Mouse (Mus musculus): ENCODE data around the gene Zfp691.
A peak's percentile ranks its signal among the peaks of the same experiment; 100 is the strongest.

Zfp691 gene

GRCm38 (mm10) chr4:119173851-119174453 lies at the start of gene Zfp691:
TSS of gene Zfp691 (minus strand) at chr4:119174195.
- DNase-seq = peak; percentile 97 to 98

GRCm38 (mm10) chr4:119223696-119224095 lies 49.7 kb upstream of the Zfp691 start:
- peak in 1 of 2 experiments; percentile 37 for DNase-seq

DNA sequence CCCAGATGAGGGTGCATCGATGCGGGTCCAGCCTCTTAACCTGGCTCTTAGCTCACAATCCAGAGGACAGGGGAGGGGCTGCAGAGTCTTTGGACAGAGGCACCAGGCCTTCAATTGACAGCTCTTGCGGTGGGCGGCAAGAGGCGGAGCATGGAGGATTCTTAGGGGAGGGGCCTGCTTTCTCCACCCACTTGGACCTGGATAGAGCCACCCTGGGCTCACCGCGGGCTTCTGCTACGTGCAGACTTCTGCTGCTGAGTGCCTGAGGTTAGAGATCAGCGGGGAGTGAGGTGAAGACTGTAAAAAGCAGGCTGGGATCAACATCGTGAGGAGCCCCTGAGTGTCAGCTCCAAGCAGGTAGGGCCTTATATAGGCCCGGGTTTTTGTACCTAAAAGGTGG lies 44.2 kb upstream of the Zfp691 start, which contains the start of gene Tmem269:
Gene Tmem269 (minus strand): TSS at position 49 of the 400 bp plus-strand sequence.
- DNase-seq = peak in 1 of 2 experiments; percentile 21

DNA sequence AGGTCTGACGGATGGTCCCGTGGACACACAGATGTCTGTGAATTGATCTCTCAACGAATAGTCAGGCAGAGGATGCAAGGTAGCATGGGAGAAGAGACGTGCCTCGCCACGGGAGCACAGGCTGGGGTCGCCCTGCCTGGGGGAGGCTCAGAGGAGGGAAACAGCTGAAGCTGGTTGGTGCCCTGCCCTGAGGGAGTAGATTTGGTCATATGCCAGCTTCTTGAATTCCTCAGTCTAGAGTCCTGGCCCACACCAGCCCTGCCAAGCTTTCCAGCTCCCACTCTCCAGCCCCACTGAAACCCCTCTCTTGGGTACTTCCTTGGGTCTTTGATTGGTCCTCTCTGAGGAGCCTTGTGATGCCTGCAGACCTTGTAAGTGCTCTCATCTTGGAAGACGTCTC lies 42.7 kb upstream of the Zfp691 start:
- DNase-seq = no peak

- peak; percentile 42 to 50 for DNase-seq
Observed at GRCm38 (mm10) chr4:119204672-119205071, 30.7 kb upstream of the Zfp691 start.

DNA sequence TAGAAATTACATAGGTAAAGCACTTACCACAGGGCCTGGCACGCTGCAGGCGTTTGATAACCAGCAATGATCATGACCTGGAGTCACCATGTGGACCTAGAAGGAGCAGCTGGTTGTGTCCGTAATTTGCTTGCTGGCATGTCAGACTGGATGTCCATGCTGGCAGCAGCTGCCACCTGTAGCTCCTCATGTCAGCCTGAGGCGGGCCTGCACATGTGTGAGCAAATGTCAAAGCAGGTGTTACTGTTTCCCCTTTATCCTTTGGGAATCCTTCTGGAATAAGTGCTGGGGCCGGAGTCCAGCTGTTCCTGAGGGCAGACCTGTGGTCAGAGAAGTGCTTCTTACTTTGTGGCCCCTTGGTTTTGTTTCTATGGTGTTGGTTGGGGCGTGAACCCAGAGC lies 24.1 kb upstream of the Zfp691 start:
- no peak for DNase-seq

DNA sequence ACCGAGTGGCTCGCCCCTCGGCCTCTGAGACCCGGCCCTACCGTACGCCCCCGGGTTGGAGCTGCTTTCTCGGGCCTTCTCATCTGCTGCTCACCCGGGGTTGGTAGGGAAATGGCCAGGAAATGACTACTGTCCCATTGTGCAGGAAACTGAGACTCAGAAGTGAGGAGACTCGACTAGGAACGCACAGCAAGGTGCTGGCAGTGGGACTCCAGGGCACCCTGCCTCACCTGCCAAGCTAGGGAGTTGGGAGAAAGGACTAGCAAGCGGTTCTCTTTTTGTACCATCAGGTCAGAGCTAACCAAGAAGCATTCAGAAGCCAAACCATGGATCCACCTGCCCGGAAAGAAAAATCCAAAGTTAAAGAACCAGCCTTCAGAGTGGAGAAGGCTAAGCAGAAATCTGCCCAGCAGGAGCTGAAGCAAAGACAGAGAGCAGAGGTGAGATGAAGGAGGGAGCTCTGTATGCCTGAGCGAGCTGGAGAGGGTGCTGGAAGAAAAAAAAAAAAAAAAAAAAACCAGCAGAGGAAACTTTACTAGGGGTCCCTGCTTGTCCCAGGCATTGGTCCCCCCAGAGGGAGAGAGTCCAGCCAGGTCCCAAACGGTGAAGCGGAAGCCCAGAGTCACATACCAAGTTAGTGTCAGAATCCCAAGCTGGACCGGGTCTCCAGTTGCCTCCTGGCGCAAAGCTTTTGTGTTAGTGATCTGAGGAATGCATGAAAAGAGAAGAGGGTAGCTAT lies 21.8 kb upstream of the Zfp691 start:
- no peak for DNase-seq

GRCm38 (mm10) chr4:119194909-119195581 lies 21.1 kb upstream of the Zfp691 start, which contains the start of gene Svbp:
TSS of gene Svbp (plus strand) at chr4:119195306.
- DNase-seq = peak; percentile 77 to 83

DNA sequence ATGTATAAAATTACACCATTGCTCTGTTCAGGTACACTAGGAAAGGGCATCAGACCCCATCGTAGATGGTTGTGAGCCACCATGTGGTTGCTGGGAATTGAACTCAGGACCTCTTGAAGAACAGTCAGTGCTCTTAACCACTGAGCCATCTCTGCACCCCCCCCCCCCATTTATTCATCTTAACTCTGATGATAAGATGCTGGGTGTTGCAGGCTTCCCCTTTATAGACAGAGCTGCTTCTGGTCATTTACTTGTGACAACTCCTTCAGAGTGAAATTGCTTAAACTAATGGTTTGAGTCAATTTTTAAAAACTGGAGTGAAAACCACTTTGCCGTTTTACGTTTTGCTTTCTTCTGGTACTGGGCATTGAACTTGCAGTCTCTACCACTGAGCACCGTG lies 18.8 kb upstream of the Zfp691 start:
- DNase-seq = no peak

GRCm38 (mm10) chr4:119191273-119191672 lies 17.3 kb upstream of the Zfp691 start:
- DNase-seq = no peak

DNA sequence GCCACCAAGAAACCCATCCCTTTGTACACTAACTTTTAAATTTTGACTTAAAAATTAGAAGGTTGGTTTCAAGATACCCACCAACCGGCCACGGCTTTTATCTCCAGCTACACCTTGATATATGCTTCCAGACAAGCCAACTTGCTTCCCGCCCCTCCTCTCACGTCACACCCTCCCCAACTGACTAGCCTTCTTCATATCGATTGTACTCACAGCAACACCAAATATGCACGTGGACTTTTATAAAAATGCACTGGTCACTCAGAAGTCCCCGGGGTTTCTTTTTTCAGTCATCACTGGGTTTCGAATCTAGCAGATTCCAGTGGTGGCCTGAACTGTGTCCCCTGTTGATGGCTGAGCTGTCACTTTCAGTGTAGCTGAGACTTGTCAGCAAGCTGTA lies 16.6 kb upstream of the Zfp691 start:
- no peak for DNase-seq

DNA sequence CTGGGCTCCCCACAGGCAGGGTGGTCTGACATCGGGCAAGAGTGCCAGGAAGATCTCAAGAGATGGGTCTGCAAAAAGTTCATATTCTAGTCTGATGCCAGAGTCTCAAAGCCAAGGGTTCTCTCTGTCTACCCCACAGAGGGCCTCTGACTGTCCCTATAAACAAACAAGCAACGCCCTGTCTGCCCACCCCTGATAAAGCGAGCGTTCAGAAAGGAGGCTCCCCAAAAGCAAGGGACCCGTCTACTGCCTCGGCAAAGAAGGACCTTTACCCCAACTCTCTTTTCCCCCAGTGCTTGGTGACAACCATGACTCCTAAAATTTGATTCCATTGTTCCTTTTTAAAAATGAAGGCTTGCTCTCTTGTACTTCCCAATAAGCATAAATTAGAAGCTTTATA lies 15.9 kb upstream of the Zfp691 start, which contains the start of gene Ermap:
Gene Ermap (minus strand): TSS at position 148 of the 400 bp plus-strand sequence.
- DNase-seq = no peak

DNA sequence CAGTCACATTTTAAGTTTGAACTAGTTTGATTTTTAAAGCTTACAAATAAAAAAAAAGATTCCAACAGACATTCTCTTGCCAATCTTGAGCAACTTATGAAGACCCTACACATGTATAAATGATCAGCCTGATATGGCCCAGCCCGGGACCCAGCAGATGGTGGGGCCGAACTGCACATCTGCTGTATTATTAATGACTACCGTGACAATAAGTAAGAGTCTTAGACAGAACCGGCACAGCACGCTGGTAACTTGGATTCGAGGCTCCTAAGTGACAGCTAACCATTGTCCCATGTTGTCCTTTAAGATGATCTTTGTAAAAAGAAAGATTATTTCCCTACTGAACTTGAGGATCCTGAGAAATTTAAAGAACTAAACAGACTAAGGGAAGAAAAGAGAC lies 15.4 kb upstream of the Zfp691 start:
- DNase-seq = no peak

DNA sequence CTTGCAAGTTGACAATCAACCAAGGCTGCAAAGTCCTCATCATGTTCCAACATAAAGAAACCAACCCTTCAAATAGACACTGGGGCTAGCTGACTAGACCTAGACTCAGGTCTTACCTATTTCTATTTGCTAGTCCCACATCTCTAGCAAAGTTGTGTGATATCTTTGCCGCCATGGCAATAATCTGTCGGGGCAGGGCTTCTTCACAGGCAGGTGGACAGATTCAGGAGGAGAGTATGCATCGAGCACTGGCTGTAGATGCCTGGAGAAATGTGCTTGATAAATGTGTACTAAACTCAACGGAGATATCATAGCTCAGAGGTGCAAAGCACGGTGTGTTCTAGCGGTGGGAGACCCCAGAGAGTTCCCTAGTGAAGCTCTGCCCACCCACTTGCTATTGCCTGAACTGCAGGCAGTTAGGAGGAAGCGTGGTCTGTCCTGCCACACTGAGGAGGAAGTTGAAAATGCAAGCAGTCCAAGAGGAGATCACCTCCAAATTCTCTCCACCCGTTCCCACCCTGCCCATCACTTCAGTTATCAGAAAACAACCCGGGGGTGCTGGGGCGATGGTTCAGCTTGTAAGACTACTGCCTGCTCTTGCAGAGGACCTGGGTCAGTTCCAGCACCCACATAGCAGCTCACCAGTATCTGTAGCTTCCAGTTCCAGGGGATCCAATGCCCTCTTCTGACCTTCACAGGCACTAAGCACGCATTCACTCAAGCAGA lies 14.2 kb upstream of the Zfp691 start:
- no peak for DNase-seq

- no peak for DNase-seq
Observed at GRCm38 (mm10) chr4:119185771-119186170, 11.8 kb upstream of the Zfp691 start.

DNA sequence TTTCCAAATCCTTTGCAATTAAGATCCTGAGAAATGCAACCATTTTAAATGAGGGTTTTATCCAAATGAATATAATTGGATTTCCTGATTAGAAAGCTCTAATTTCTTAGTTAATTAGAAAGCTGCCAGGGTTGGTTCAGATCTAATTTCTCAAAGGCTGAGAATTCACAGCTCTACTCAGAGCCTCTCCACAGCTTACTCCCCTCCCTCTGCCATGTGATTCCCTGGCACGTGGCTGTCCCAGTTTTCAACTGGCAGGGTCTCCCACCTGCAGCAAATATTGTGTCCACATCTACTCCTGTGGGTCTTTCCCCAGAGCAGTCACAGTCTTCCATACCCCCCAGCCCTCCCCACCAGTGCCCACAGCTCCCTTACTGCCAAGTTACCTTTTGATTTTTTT lies 9.5 kb upstream of the Zfp691 start:
- DNase-seq = no peak

- DNase-seq = peak; percentile 29
Observed at GRCm38 (mm10) chr4:119181456-119181855, 7.5 kb upstream of the Zfp691 start.

- DNase-seq = no peak
Observed at GRCm38 (mm10) chr4:119180133-119180707, 6.2 kb upstream of the Zfp691 start.

DNA sequence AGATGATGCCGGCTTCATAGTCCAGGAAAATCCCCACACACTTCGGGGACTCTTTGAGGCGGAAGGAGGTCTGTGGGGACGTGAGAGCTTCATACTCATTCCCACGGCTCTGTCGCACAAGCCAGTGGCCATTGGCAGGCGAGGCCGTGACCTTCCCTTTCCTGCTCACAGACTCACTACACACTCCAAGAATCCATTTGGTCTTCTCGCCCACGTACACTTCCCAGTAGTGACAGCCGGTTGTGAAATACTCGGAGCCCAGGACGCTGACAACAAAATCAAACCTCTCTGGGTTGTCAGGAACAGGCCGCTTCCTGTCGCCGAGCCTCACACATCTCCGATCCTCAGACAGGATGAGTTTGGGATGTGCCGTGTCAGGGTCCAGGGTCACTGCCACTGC lies 4.3 kb upstream of the Zfp691 start:
- peak in 1 of 2 experiments; percentile 20 for DNase-seq

GRCm38 (mm10) chr4:119177702-119178101 lies 3.7 kb upstream of the Zfp691 start:
- DNase-seq = peak; percentile 24 to 31

DNA sequence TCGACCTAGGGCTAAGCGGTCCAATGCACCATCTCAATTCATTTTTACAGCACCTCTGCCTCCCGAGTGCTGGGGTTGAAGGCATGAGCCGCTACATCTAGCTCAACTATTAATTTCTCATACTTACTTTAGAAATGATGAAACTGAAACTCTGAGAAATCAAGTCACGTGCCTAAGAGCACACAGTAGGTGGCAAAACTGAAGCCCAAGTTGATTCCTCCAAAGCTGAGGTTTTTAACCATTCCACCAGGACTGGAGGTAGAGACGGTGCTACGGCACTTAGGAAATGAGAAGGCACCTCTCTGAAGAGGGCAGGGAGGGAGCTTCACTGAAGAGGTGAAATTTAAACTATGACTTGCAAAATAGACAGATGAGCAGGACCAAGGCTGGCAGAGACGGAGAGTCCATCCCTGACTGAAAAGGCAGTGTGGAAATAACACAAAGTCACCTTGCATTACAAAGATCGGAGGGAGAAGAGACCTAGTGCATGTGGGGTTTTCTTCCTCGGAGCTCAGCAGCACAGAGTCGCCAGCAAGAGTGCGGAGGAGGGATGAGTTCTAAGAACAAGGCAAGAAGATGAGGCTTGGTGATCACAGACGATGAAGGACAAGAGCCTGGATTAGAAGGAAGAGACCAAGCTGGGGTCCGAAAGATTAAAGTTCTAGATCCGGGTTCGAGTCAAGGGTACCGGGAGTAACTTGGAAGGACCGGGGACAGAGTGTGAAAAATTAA lies 910 bp downstream of the Zfp691 start:
- no peak for DNase-seq

DNA sequence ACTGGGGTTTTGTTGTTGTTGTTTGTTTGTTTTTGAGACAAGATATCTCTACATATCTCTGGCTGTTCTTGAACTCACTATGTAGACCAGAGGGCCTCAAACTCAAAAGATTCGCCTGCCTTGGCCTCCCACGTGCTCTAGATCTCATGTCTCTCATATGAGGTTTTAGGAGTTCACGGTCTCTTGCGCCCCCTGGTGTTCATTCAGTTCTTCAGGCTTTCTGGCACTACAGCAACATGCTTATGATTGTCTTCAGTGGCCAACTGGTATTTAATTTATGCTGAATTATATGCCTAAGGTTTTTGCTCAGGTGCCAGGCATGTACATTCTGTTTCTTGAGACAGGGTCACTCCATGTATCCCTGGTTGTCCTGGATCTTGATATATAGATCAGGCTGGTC lies 6.3 kb downstream of the Zfp691 start:
- peak; percentile 75 to 83 for DNase-seq

All from lung, adult 18-20 months (tissue).